Comparison of ENCODE assay signal across 1 mouse cellular context in genomic region chr7:18868491-18868890, GRCm38 (mm10).
A peak's percentile ranks its signal among the peaks of the same experiment; 100 is the strongest.
TF ChIP-seq lines count a peak whose summit lies in the region.

No protein-coding gene starts in this region.

TF ChIP-seq in MEL, 35 proteins besides CTCF, POLR2A, EP300 and RAD21:
- TF ChIP-seq TCF12 (IDR thresholded peaks at IDR 0.05; ENCODE audit: low read depth, low read length): no peak
- TF ChIP-seq ZNF384 (IDR thresholded peaks at IDR 0.05; ENCODE audit: low read depth, low read length): peak; percentile 81
